Mouse (Mus musculus): ENCODE results near the gene C1qtnf3. TPM values are rescaled to one million over a fixed set of nuclear protein-coding genes. Genes with fewer than 3 reads are reported as not detected.

The C1qtnf3 gene
- polyA plus RNA-seq, 1 experiment, result 0.20 TPM

- Histone ChIP-seq H3K27me3 (ENCODE audit: control insufficient read depth, insufficient read depth, low read length) (no peaks in the 10 kb centered on the region; the same call in 1 of the 2 replicates), H3K4me1 (ENCODE audit: control insufficient read depth, insufficient read depth, low read length) (no peaks in the 10 kb centered on the region; the same call in 1 of the 2 replicates), H3K27ac (ENCODE audit: insufficient read depth, low read length) (no peak overlapping the region), H3K4me3 (replicated peaks; ENCODE audit: insufficient read depth, low read depth, low read length) (no peak overlapping the region)
- no peak for TF ChIP-seq POLR2A (IDR thresholded peaks at IDR 0.05; ENCODE audit: borderline replicate concordance, insufficient read depth, low read length)
- TF ChIP-seq CTCF (IDR thresholded peaks at IDR 0.05; ENCODE audit: borderline replicate concordance, insufficient read depth, low read depth, low read length), result no peak
- 53% methylated on average over 4 of the region's 4 CpGs for WGBS
- no peak for DNase-seq
Measured at GRCm38 (mm10) chr15:10952760-10953305, 701 bp downstream of the C1qtnf3 start.

DNA sequence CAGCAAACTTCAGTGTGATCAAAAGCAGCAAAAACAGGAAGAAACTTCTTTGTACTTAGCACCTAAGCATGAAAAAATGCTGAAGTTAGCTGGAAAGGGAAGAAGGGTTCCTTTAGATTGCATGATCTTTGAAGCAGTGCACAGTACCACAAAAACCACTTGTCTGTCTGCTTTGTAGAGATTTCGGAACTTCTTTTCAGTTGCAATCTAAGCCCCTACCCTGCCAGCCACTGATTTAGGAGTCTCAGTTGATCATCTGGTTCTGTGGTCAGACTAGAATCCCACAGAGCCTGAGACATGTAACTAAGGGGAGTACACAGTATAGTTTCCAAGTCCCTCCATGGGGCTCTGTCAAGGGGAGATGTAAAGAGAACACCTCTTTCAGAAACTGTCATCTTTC, 1.3 kb downstream of the C1qtnf3 start:
- no peak for DNase-seq
- H3K27me3 ChIP-seq (ENCODE audit: control insufficient read depth, insufficient read depth, low read length), result no peaks in the 10 kb centered on the region; the same call in 1 of the 2 replicates
- no peak overlapping the region for H3K27ac ChIP-seq (ENCODE audit: insufficient read depth, low read length)
- TF ChIP-seq POLR2A (IDR thresholded peaks at IDR 0.05; ENCODE audit: borderline replicate concordance, insufficient read depth, low read length) (no peak), CTCF (IDR thresholded peaks at IDR 0.05; ENCODE audit: borderline replicate concordance, insufficient read depth, low read depth, low read length) (no peak)
- no peak overlapping the region for H3K4me3 ChIP-seq (replicated peaks; ENCODE audit: insufficient read depth, low read depth, low read length)
- WGBS, result 82% methylated on average over 1 of the region's 1 CpGs
- no peaks in the 10 kb centered on the region; the same call in 1 of the 2 replicates for H3K4me1 ChIP-seq (ENCODE audit: control insufficient read depth, insufficient read depth, low read length)

DNA sequence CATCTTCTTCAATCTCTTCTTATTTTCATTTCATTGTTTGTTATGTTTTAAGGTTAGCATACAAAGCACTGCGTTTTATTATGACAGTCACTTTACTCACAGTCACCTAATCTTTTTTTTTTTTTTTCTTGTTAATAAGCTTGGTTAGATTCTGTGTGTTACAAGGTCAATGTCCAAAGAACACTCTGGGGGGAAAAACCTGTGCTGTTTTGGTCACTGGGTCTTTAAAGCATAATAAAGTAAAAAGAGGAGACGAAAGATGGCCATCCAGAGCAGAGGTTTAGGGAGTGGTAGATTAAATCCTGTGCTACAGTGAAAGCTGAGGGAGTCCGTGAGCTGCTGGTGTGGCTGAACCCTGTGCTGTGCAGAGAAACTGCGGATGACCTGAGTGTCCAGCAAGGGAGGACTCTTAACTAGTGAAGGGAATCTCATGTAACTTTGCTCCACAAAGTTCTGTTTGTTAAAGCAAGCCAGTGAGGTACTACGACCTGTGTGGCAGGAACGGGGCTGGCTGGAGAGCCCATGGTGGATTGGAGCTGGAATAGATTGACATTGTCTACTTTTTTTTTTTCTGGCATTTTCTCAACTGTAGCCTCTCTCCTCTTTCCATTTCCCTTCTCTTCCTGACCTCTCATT, 2.4 kb downstream of the C1qtnf3 start:
- H3K4me1 ChIP-seq (ENCODE audit: control insufficient read depth, insufficient read depth, low read length), result no peaks in the 10 kb centered on the region; the same call in 1 of the 2 replicates
- DNase-seq, result no peak
- H3K4me3 ChIP-seq (replicated peaks; ENCODE audit: insufficient read depth, low read depth, low read length), result no peak overlapping the region
- TF ChIP-seq CTCF (IDR thresholded peaks at IDR 0.05; ENCODE audit: borderline replicate concordance, insufficient read depth, low read depth, low read length) (no peak), POLR2A (IDR thresholded peaks at IDR 0.05; ENCODE audit: borderline replicate concordance, insufficient read depth, low read length) (no peak)
- H3K27me3 ChIP-seq (ENCODE audit: control insufficient read depth, insufficient read depth, low read length), result no peaks in the 10 kb centered on the region; the same call in 1 of the 2 replicates
- H3K27ac ChIP-seq (ENCODE audit: insufficient read depth, low read length), result no peak overlapping the region
- WGBS, result 91% methylated on average over 6 of the region's 6 CpGs

GRCm38 (mm10) chr15:10955156-10955555, 3.0 kb downstream of the C1qtnf3 start:
- no peak for DNase-seq
- Histone ChIP-seq H3K4me1 (ENCODE audit: control insufficient read depth, insufficient read depth, low read length) (no peaks in the 10 kb centered on the region; the same call in 1 of the 2 replicates), H3K27ac (ENCODE audit: insufficient read depth, low read length) (no peak overlapping the region), H3K4me3 (replicated peaks; ENCODE audit: insufficient read depth, low read depth, low read length) (no peak overlapping the region), H3K27me3 (ENCODE audit: control insufficient read depth, insufficient read depth, low read length) (no peaks in the 10 kb centered on the region; the same call in 1 of the 2 replicates)
- TF ChIP-seq CTCF (IDR thresholded peaks at IDR 0.05; ENCODE audit: borderline replicate concordance, insufficient read depth, low read depth, low read length) (no peak), POLR2A (IDR thresholded peaks at IDR 0.05; ENCODE audit: borderline replicate concordance, insufficient read depth, low read length) (no peak)
- 60% methylated on average over 5 of the region's 5 CpGs for WGBS

- TF ChIP-seq POLR2A (IDR thresholded peaks at IDR 0.05; ENCODE audit: borderline replicate concordance, insufficient read depth, low read length), result no peak
- TF ChIP-seq CTCF (IDR thresholded peaks at IDR 0.05; ENCODE audit: borderline replicate concordance, insufficient read depth, low read depth, low read length), result no peak
- WGBS, result 41% methylated on average over 3 of the region's 3 CpGs
- Histone ChIP-seq H3K27me3 (ENCODE audit: control insufficient read depth, insufficient read depth, low read length) (no peaks in the 10 kb centered on the region; the same call in 1 of the 2 replicates), H3K4me3 (replicated peaks; ENCODE audit: insufficient read depth, low read depth, low read length) (no peak overlapping the region), H3K27ac (ENCODE audit: insufficient read depth, low read length) (no peak overlapping the region), H3K4me1 (ENCODE audit: control insufficient read depth, insufficient read depth, low read length) (no peaks in the 10 kb centered on the region; the same call in 1 of the 2 replicates)
- no peak for DNase-seq
Measured at GRCm38 (mm10) chr15:10956706-10957105, 4.6 kb downstream of the C1qtnf3 start.

DNA sequence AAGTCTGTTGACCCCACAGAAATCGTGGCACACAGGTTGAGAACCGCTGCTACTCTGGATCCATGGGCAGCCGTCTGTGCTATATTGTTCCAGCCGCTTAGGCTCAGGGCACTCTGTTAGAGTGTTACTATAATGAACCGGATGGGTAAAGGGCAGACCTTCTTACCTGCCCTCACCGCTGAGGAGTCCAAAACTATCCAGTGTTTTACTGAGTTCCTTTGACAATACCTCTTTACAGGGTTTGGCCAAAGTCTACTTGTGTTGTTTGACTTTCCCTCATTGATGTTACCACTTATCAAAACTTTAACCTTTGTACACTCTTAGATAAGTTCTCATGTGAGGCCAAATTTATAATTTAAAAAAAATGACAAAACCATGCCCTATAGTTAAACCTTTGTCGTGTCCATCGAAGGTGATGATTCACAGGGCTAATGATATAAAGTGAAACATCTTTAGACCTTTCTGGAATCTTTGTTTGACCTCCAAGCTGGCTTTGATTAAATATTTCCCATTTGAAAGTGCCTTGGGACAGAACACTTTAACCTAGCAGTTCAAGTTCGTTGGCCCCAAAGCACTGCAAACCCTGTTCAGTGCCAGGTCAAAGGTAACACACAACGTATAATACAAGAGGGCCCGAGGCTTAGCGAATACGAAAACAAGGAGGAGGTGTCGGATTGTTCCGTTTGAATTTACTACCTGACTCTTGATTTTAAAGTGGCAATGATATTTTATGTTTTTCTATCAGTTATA, 7.3 kb downstream of the C1qtnf3 start:
- 92% methylated on average over 15 of the region's 15 CpGs for WGBS
- no peak overlapping the region for H3K4me3 ChIP-seq (replicated peaks; ENCODE audit: insufficient read depth, low read depth, low read length)
- DNase-seq, result no peak
- no peaks in the 10 kb centered on the region for H3K4me1 ChIP-seq (ENCODE audit: control insufficient read depth, insufficient read depth, low read length)
- TF ChIP-seq CTCF (IDR thresholded peaks at IDR 0.05; ENCODE audit: borderline replicate concordance, insufficient read depth, low read depth, low read length) (no peak), POLR2A (IDR thresholded peaks at IDR 0.05; ENCODE audit: borderline replicate concordance, insufficient read depth, low read length) (no peak)
- H3K27ac ChIP-seq (ENCODE audit: insufficient read depth, low read length), result no peak overlapping the region
- H3K27me3 ChIP-seq (ENCODE audit: control insufficient read depth, insufficient read depth, low read length), result no peaks in the 10 kb centered on the region

- 92% methylated on average over 5 of the region's 5 CpGs for WGBS
- Histone ChIP-seq H3K27ac (ENCODE audit: insufficient read depth, low read length) (no peak overlapping the region), H3K4me1 (ENCODE audit: control insufficient read depth, insufficient read depth, low read length) (no peaks in the 10 kb centered on the region), H3K4me3 (replicated peaks; ENCODE audit: insufficient read depth, low read depth, low read length) (no peak overlapping the region), H3K27me3 (ENCODE audit: control insufficient read depth, insufficient read depth, low read length) (no peaks in the 10 kb centered on the region)
- no peak for DNase-seq
- no peak for TF ChIP-seq CTCF (IDR thresholded peaks at IDR 0.05; ENCODE audit: borderline replicate concordance, insufficient read depth, low read depth, low read length)
Measured at GRCm38 (mm10) chr15:10960267-10960666, 8.1 kb downstream of the C1qtnf3 start.

All from cerebellum, adult 2 months (tissue).